Mouse (Mus musculus): Measurements from ENCODE around the gene Gm6871.
A peak's percentile ranks its signal among the peaks of the same experiment; 100 is the strongest.
"Not testable (repeated sequence)": the region's sequence is repeated elsewhere in the genome, so short reads cannot be mapped to it uniquely, and the experiment has no call there.

The Gm6871 gene

DNA sequence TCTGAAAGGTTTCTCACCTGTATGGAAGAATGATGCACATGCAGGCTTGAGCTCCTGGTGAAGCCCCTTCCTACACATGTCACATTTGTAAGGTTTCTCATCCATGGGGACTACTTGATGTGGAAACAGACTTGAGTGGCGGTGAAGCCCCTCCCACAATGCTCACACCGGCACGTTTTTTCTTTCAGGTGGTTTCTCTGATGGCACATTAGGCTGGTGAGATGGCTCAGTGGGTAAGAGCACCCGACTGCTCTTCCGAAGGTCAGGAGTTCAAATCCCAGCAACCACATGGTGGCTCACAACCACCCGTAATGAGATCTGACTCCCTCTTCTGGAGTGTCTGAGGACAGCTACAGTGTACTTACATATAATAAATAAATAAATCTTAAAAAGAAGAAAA is at the start of gene Gm6871:
Gene Gm6871 (minus strand): TSS at position 101 of the 400 bp plus-strand sequence.
- DNase-seq (ENCODE audit: low read depth, low spot score), result not testable (repeated sequence)

DNA sequence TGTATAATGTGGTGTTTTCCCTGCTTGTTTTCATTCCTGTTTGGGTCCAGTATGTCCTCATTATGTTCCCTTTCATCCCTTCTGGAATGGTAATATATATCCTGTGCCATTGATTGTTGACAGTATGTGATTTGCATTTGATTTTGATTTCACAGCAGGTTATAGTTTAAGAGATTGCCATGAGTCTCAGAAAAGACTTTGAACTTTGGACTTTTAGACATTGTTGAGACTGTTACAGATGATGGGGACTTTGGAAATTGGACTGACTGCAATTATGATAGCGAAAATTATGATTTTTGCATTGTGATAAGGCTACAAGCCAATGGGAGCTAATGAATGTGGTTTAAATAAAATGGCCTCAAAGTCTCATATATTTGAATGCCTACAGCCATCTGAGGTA is 42.8 kb upstream of the Gm6871 start:
- DNase-seq (ENCODE audit: low read depth, low spot score), result not testable (repeated sequence)

DNA sequence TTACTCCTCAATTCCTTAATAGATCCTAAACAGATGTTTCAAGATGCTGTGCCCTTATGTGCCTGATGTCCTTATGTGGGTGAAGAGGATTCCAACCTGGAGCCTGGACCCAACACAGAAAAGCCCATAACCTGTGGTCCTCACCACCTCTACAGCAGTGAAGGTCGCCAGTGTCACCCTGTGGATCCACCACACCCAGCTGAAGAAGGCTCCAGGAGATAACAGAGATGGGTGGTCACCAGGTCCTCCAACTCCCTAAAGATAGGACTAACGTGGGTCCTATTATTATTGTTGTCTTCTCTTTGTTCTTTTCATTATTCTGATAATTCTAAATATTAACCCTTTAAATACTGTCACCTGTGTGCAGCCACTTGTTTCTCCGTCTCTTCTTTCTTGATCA is 38.2 kb upstream of the Gm6871 start:
- no peak for DNase-seq (ENCODE audit: low read depth, low spot score)

DNA sequence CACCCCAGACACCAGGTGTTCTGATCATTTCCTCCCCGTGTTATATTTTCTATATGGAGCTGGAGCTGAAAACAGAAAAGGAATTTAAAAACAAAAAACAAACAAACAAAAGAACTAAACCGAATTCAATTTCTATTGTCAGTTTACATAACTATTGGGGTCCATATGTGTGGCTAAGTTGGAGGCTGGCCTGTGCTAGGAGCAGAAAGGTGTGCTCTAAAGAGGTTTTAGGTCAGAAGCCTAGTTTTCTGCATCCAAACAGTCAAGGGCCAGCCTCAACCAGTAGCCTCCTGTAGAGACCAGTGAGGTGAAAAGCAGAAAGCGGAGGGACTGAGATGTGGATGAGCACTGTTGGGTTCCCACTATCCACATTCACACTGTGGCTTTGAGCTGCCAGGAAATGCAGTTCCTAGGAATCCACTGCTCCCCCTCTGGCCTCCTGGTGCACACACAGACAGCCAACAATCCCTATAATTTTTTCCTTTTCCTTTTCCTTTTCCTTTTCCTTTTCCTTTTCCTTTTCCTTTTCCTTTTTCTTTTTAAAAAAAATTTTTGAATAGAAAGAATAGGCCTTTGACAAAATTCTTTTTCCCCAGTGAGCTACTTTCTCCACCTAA is 26.6 kb upstream of the Gm6871 start:
- peak; percentile 19 for DNase-seq (ENCODE audit: low read depth, low spot score)

DNA sequence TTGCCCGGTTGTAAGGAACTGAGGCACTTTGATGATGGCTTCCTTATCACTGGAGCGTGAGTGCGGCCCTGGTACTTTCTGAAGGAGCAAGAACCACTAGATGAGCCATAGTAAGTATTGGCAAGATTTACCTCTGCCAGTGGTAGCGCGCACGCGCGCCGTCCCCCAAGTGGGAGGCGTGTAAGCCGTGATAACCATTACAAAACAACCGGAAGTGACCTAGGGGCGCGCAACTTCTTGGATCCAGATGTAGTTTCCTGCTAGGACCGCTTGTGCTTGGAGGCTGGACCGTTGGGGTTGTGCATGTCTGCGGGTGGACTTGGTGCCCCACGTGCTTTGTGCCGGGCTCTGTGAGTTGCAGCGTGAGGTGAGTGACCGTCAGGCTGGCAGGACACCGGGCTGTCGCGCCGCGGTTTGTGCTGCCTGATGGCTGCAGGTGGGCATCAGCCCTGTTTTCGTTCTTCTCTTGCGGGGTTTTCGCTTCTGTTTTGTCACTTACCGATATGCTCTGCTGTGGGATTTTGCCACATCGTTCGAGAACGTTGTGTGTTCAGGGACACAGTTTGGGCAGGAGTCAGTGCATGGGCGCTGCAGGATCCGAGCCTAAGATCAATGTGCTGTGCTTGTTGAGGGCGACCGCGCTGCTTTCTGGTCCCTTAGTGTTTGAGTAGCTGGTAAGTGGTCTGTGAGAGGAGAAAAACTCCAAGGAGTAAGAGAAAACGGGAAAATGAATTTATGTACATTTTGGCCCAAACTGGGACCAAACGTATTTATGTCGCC is 25.8 kb upstream of the Gm6871 start, which contains the start of gene 2610021A01Rik:
Gene 2610021A01Rik (plus strand): TSS at position 197 of the 780 bp plus-strand sequence.
- DNase-seq (ENCODE audit: low read depth, low spot score), result peak; percentile 95

DNA sequence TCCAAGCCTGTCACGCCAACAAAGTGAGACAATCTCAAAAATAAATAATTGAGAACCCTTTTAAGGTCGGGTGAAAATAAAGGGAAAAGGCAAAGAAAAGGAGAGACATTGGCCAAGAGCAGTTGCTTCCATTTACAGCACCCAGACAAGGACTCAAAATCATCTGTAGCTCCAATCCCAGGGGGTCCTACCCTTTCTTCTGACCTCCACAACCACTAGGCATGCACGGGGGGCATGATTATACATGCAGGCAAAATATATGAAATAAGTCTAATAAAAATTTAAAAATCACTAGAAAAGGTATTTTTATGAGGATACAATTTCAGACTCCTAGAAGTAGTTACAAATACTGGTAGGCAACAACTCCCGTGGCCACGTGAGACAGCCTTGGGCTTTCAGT is 25.2 kb upstream of the Gm6871 start:
- no peak for DNase-seq (ENCODE audit: low read depth, low spot score)

DNA sequence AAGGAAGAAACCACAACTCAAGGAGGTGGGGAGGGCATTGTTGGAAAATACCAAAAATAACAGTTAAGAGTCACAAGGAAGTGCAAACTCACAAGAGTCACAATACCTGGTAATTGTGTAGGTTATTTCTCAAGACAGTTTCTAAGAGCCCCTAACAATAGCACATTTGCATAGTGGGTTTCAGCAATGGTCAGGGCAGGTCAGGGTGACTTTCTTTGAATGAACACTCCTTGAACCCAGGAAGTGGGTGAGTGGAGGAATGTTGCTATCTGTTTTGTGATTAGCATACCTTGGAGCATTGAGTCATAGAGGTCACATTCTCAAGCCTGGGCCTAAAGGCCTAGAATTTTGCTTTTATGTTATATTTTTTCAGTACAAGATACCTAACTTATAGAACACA is 14.4 kb upstream of the Gm6871 start:
- not testable (repeated sequence) for DNase-seq (ENCODE audit: low read depth, low spot score)

DNA sequence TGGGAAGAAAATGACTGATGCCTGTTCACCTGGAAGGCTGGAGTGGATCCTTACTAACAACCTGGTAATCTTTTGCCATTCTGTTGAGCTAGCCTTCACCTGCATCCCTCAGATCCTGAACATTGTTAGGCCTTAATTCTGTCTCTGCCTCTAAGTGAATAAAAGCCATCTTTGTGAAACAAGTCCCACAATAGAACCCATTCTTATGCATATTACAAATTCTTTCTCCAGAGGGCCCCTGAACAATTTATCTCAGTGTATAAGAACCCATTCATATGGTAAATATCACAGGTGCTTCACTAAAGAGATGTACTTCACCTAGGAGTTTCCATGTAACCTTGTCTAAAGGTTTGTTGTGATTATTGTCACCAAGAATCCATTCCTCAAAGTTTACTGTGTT is 8.6 kb upstream of the Gm6871 start:
- DNase-seq (ENCODE audit: low read depth, low spot score), result no peak

DNA sequence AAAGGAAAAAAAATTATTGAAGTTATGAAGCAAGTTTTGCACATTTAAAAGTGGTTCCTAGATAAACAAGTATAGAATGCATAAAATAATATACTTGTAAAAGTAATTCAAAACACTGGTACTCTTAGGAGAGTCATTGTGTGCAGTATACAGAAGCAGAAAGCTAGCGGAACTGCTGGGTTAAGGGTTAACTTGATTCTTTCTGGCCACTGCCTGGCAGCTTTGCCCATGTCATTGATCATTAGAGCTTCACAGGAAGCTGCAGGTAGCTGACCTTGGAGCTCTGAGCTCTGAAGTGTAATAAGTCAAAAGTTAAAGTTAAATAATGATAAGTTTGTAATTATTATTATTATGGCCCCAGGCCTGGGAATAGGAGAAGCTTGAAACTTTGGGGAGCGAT is 4.5 kb upstream of the Gm6871 start:
- DNase-seq (ENCODE audit: low read depth, low spot score), result no peak

DNA sequence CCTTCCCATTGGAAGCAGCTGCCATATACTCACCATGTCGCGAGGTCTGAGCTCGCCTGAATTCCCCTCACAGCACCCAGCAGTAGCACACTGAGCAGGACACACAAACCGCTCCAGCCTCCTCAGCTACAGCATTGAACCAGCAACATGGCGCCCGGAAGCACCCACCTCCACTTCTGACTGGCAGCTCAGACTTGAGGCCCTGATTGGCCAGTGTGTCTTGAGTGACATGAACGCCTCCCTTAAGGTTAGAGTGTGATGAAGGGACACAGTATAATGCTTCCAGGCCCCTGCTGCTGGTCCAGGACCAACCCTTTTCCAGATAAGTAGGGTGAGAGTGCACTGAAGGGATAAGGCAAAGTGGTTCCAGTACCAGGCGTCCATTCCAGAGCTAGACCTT is 12.8 kb downstream of the Gm6871 start:
- DNase-seq (ENCODE audit: low read depth, low spot score), result no peak

DNA sequence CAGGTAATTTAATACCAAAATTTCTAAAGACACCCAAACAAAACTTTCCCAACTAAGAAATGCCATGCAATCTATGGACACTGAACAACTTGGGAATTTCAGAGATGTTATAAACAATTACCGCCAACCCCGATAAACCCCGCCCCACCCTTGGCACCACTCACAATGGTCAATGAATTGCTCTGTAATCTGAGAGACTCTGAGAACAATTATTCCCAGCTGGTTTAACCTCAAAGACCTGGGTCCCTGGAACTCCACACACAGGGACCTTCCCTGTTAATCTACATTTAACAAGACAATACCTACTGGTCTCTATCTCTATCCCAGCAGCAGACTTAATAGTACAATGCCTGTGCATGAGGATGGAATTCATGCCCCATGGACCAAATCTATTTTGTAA is 60.8 kb downstream of the Gm6871 start:
- DNase-seq (ENCODE audit: low read depth, low spot score), result no peak

DNA sequence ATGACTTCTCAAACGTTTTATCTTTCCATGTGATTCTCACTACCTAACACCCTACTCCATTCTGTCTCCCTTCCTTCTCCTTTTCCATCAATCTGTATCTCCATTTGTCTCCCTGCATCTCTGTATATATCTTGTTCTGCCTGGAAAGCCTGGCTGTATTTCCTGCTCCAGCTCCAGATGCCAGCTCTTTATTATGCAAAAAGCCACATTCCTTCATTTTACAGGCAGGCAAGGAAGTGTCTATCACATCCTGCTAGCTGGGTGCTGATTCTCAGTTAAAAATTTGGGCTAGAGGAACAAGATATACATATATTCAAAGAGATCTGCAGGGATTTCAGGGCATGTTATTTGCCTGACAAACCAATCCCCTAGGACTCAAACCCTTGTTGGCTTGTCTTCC is 61.3 kb downstream of the Gm6871 start:
- DNase-seq (ENCODE audit: low read depth, low spot score), result no peak

DNA sequence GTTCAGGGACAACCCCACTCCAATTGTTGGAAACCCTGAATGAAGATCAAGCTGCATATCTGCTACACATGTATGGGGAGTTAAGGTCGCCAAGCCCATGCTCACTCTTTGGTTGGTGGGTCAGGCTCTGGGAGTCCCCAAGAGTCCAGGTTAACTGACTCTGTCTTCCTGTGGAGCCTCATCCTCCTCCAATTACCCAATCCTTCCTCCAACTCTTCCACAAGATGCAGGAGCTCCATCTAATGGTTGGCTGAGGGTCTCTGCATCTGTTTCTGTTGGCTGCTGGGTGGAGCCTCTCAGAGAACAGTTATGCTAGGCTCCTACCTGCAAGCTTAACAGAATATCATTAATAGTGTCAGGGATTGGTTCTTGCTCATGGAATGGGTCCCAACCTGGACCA is 71.1 kb downstream of the Gm6871 start:
- peak; percentile 24 for DNase-seq (ENCODE audit: low read depth, low spot score)

DNA sequence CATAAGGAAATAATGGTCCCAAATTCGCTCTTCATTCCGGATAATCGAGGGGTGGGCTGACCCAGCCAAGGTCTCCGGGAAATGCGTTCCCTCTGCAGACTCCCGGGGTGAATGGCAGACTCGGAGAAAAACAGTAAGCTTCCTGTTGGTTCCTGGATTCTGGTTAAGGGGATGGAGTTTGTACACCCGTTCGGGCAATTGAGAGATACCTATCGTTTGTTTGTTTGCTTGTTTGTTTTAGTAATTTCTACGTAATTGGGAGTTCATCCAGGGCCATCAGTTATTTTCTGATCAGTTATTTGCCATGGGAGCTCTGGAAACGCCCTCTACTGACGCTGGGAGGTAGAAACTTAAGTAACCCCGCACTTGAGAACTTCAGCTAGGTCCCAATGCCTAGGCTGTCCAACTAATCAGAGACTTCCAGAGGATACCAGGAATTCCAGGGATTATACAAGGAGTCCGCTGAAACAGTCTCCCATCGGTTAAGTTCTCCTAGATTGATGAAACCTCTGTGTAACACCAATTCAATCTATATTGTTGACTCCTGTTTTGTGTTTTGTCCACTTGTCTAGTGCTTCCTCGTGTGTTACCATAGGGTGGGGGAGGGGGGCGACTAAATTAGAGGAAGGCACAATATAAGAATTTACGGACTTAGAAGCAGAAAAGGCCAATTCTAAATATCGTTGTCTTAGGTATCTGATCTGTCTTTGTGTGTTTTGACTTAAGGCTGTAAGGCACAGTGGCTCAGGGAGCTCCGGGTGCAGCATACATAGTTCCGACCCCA is 73.1 kb downstream of the Gm6871 start:
- peak; percentile 80 for DNase-seq (ENCODE audit: low read depth, low spot score)

DNA sequence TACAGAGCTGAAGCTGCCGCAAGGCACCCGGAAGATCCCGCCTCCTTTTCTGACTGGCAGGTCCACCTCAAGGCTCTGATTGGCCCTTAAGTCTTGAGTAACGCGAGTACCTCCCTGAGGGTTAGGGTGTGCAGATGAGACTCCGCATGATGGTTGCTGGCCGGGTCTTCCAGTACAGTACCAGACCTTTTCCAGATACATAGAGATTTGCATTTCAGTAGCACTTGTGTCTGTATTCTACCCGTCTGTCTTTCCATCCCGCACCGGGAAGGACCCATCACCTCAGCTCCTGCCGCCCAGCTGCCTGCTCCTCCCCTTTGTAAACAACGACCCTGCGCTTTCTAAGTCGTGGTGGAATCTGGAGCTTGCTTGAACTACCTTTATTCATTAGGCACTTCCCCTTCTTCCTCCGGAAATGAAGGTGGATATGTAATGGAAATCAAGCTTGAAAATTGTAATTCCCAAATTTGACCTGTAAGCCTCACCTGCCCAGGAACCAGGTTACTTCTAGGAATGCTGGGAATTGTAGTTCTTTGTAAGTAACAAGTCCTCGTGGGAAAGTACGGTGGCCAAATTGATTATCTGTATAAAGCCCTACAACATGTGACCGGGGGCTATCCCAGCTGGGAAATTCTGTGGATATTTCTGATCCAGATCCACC is 73.9 kb downstream of the Gm6871 start, which contains the start of the genes Gm20449 and AW146154:
Gene Gm20449 (minus strand): TSS at position 29 of the 661 bp plus-strand sequence.
Gene AW146154 (minus strand): TSS at position 502 of the 661 bp plus-strand sequence.
- peak; percentile 93 for DNase-seq (ENCODE audit: low read depth, low spot score)

DNA sequence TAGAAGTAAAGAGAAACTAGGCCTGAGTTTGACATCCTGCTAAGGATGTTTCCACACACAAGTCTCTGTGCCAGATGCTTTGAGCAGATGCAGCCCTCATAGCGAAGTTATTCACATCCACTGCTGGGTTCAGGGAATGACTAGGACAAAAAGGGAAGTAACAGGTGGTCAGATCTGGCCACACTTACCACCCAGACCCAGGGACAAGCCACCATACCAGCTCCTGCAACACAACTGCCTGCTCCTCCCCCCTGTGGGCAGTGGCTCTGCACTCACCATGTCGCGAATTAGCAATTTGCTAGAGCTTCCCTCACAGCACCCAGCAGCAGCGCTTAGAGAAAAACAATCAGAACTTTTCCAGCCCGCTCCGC is 74.5 kb downstream of the Gm6871 start:
- DNase-seq (ENCODE audit: low read depth, low spot score), result not testable (repeated sequence)

DNA sequence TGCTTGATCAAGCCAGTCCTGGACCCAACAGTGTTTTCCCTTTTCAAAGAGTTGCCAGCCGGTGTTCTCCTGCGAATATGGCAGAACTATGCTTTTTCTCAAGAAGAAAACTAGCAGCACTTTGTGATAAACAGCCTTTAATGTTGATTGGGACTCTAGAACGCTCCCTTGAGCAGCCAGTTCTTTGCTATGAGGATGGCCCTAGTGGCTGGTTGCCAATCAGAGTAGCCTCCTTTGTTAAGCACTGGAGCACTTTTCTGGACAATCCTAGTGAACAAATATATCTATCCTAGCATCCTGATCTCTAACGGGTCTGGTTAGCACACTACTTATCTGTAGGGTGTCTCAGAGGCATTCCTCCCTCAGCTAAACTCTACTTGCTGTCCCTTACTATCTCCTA is 75.0 kb downstream of the Gm6871 start:
- DNase-seq (ENCODE audit: low read depth, low spot score), result not testable (repeated sequence)

DNA sequence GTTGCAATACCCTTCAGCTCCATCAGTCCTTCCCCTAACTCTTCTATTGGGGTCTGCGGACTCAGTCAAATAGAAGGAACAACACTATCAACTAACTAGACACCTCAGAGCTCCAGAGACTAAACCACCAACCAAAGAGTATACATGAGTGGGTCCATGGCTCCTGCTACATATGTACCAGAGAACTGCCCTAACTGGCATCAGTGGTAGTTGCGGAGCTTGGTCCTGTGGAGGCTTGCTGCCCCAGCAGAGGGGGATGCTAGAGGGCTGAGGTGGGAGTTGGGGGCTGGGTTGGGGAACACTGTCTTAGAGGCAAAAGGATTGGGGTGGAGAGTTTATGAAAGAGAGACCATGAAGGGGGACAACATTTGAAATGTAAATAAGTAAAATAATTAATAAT is 75.6 kb downstream of the Gm6871 start:
- DNase-seq (ENCODE audit: low read depth, low spot score), result no peak
